Mouse (Mus musculus) small intestine, adult 2 months (tissue): ENCODE data around the gene Manbal.
"Not testable (repeated sequence)": the region's sequence is repeated elsewhere in the genome, so short reads cannot be mapped to it uniquely, and the experiment has no call there.

Experiments
- CTCF ChIP-seq: fragments of 200-500 bp; IDR thresholded peaks from 2 replicates; pipeline ENCODE4 v1.5.1; 2012; ENCODE audit warnings: low read depth, mild to moderate bottlenecking, control low read depth, inconsistent platforms, low read length, moderate library complexity, mixed read lengths; ENCODE audit not compliant: insufficient replicate concordance, insufficient read length; ENCODE audit errors: extremely low read depth
- POLR2A ChIP-seq: fragments of 200-500 bp; IDR thresholded peaks from 2 replicates; pipeline ENCODE4 v1.6.1; 2012; ENCODE audit warnings: low read depth, mild to moderate bottlenecking, control low read depth, inconsistent platforms, low read length, moderate library complexity

GRCm38 (mm10) chr2:157388901-157389590 lies 21.7 kb downstream of the Manbal start:
- TF ChIP-seq CTCF, POLR2A: not testable (repeated sequence)
